Mouse (Mus musculus): ENCODE results near the gene Bmpr1b. TPM values are rescaled to one million over a fixed set of nuclear protein-coding genes. Genes with fewer than 3 reads are reported as not detected.

Gene Bmpr1b
- polyA plus RNA-seq, 1 experiment from 2014 or later: 2.7 TPM

DNA sequence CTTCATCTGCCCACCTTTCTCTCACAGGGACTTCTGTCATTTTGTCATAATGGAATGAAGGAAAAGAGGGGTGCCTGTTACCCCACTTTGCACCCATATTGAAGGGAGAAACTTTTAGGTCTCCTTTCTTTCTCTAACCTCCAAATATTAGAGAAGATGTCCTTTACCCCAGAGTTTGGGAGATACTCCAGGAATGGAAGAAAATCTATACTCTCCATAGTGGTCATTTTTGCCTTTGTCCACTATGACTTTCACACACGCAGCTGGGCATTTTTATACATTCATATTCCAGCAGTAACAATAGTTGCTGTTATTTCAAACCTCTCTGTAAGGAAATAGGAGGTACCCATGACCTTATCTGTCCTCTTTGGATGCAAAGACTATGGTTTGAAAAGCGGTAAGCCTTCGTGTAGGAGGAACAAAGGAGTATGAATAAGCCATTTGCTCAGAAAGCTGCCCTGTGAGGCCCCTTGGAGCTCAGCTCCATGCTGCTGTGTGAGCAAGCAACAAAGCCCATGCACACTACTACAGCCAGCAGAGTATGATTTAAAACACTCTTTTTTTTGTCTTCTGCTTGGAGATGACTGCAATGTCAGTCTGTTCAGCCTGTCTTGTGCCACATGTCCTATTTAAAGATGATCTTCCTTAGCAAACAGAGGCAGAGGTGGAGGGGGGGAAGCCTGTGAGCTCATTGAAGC is 350.5 kb downstream of the Bmpr1b start:
- no peak for TF ChIP-seq EP300 (optimal IDR thresholded peaks at IDR 0.05)
- TF ChIP-seq CTCF (IDR thresholded peaks at IDR 0.05; ENCODE audit: low read depth): no peak
- no peaks in the 10 kb centered on the region for H3K36me3 ChIP-seq (ENCODE audit: control insufficient read depth, insufficient read depth, low read length)
- no peak overlapping the region for H3K4me3 ChIP-seq (ENCODE audit: low read depth, low read length)
- no peaks in the 10 kb centered on the region for H3K4me1 ChIP-seq (replicated peaks; ENCODE audit: control insufficient read depth, insufficient read depth)
- ATAC-seq (ENCODE audit: low FRiP score, low TSS enrichment): no peak
- no peak overlapping the region for H3K27ac ChIP-seq (replicated peaks)
- H3K9me3 ChIP-seq (ENCODE audit: control insufficient read depth, low read length): no peaks in the 10 kb centered on the region
- H3K27me3 ChIP-seq (ENCODE audit: control insufficient read depth, insufficient read depth, low read length): no peaks in the 10 kb centered on the region
- H3K9ac ChIP-seq (ENCODE audit: low read length): no peak overlapping the region
- 44% methylated on average over 3 of the region's 3 CpGs for WGBS
- no peak for DNase-seq (ENCODE audit: low spot score)
- no peak overlapping the region for H3K4me2 ChIP-seq (replicated peaks; ENCODE audit: low read depth)

DNA sequence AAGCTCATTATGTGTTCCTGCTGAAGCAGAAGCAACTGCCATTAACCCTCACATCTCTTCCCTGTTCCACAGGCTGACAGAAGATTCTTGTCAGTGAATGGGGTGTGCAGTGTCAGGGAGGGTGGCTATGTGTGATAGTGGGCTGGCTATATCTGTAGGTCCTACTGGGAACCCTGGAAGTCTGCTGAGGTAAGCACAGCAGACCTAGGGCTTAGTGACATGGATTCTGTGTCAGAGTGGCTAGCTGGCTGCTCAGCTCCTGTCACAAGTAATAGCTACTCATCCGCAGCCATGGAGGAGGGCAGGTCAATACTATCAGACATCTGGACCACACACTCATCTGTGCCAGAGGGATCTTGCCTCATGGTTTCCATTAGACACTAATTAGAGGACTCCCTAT is 354.4 kb downstream of the Bmpr1b start:
- H3K9me3 ChIP-seq (ENCODE audit: control insufficient read depth, low read length): no peaks in the 10 kb centered on the region
- no peak overlapping the region for H3K4me2 ChIP-seq (replicated peaks; ENCODE audit: low read depth)
- H3K36me3 ChIP-seq (ENCODE audit: control insufficient read depth, insufficient read depth, low read length): no peaks in the 10 kb centered on the region
- TF ChIP-seq EP300 (optimal IDR thresholded peaks at IDR 0.05) (no peak), CTCF (IDR thresholded peaks at IDR 0.05; ENCODE audit: low read depth) (no peak)
- no peak overlapping the region for H3K9ac ChIP-seq (ENCODE audit: low read length)
- H3K27ac ChIP-seq (replicated peaks): no peak overlapping the region
- no peaks in the 10 kb centered on the region for H3K27me3 ChIP-seq (ENCODE audit: control insufficient read depth, insufficient read depth, low read length)
- no peak overlapping the region for H3K4me3 ChIP-seq (ENCODE audit: low read depth, low read length)
- WGBS: 90% methylated on average over 1 of the region's 1 CpGs
- H3K4me1 ChIP-seq (replicated peaks; ENCODE audit: control insufficient read depth, insufficient read depth): no peaks in the 10 kb centered on the region
- DNase-seq (ENCODE audit: low spot score) (no peak), ATAC-seq (ENCODE audit: low FRiP score, low TSS enrichment) (no peak)

- H3K9ac ChIP-seq (ENCODE audit: low read length): no peak overlapping the region
- no peak overlapping the region for H3K27ac ChIP-seq (replicated peaks)
- ATAC-seq (ENCODE audit: low FRiP score, low TSS enrichment) (no peak), DNase-seq (ENCODE audit: low spot score) (peak; percentile 57)
- 23% methylated on average over 2 of the region's 2 CpGs for WGBS
- H3K27me3 ChIP-seq (ENCODE audit: control insufficient read depth, insufficient read depth, low read length): no peaks in the 10 kb centered on the region
- no peaks in the 10 kb centered on the region for H3K9me3 ChIP-seq (ENCODE audit: control insufficient read depth, low read length)
- no peaks in the 10 kb centered on the region for H3K36me3 ChIP-seq (ENCODE audit: control insufficient read depth, insufficient read depth, low read length)
- no peaks in the 10 kb centered on the region for H3K4me1 ChIP-seq (replicated peaks; ENCODE audit: control insufficient read depth, insufficient read depth)
- H3K4me2 ChIP-seq (replicated peaks; ENCODE audit: low read depth): no peak overlapping the region
- no peak overlapping the region for H3K4me3 ChIP-seq (ENCODE audit: low read depth, low read length)
- TF ChIP-seq CTCF (IDR thresholded peaks at IDR 0.05; ENCODE audit: low read depth) (no peak), EP300 (optimal IDR thresholded peaks at IDR 0.05) (no peak)
Observed at GRCm38 (mm10) chr3:141811348-141811747, 357.9 kb downstream of the Bmpr1b start.

GRCm38 (mm10) chr3:141810944-141811343 is 358.3 kb downstream of the Bmpr1b start:
- 52% methylated on average over 7 of the region's 7 CpGs for WGBS
- Histone ChIP-seq H3K4me1 (replicated peaks; ENCODE audit: control insufficient read depth, insufficient read depth) (no peaks in the 10 kb centered on the region), H3K9ac (ENCODE audit: low read length) (no peak overlapping the region), H3K27ac (replicated peaks) (no peak overlapping the region), H3K4me3 (ENCODE audit: low read depth, low read length) (no peak overlapping the region), H3K4me2 (replicated peaks; ENCODE audit: low read depth) (no peak overlapping the region), H3K36me3 (ENCODE audit: control insufficient read depth, insufficient read depth, low read length) (no peaks in the 10 kb centered on the region), H3K9me3 (ENCODE audit: control insufficient read depth, low read length) (no peaks in the 10 kb centered on the region), H3K27me3 (ENCODE audit: control insufficient read depth, insufficient read depth, low read length) (no peaks in the 10 kb centered on the region)
- ATAC-seq (ENCODE audit: low FRiP score, low TSS enrichment): no peak
- DNase-seq (ENCODE audit: low spot score): no peak
- no peak for TF ChIP-seq CTCF (IDR thresholded peaks at IDR 0.05; ENCODE audit: low read depth)
- no peak for TF ChIP-seq EP300 (optimal IDR thresholded peaks at IDR 0.05)

DNA sequence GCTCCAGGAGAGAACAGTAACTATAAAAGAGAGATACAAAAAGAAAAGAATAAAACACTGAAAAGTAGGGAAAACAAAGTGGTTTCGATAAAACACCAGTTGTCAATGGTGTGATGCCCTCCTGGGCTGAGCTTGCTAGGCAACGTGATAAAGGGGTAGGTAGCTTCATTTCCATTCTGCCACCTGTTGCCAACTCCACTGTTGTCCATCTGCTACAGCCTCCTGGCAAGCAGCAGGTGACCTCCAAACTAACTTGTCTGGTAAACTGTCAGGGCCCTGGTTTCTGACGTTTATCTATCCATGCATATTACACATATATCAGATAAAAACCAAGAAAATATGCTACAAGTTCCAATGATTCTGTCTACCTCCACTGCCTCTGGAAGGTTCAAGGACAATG is 359.6 kb downstream of the Bmpr1b start:
- DNase-seq (ENCODE audit: low spot score): no peak
- no peak for ATAC-seq (ENCODE audit: low FRiP score, low TSS enrichment)
- Histone ChIP-seq H3K4me1 (replicated peaks; ENCODE audit: control insufficient read depth, insufficient read depth) (no peaks in the 10 kb centered on the region), H3K4me3 (ENCODE audit: low read depth, low read length) (no peak overlapping the region), H3K27ac (replicated peaks) (no peak overlapping the region), H3K9me3 (ENCODE audit: control insufficient read depth, low read length) (no peaks in the 10 kb centered on the region), H3K27me3 (ENCODE audit: control insufficient read depth, insufficient read depth, low read length) (no peaks in the 10 kb centered on the region), H3K36me3 (ENCODE audit: control insufficient read depth, insufficient read depth, low read length) (no peaks in the 10 kb centered on the region), H3K9ac (ENCODE audit: low read length) (no peak overlapping the region), H3K4me2 (replicated peaks; ENCODE audit: low read depth) (no peak overlapping the region)
- 73% methylated on average over 3 of the region's 3 CpGs for WGBS
- TF ChIP-seq CTCF (IDR thresholded peaks at IDR 0.05; ENCODE audit: low read depth): no peak
- TF ChIP-seq EP300 (optimal IDR thresholded peaks at IDR 0.05): no peak

DNA sequence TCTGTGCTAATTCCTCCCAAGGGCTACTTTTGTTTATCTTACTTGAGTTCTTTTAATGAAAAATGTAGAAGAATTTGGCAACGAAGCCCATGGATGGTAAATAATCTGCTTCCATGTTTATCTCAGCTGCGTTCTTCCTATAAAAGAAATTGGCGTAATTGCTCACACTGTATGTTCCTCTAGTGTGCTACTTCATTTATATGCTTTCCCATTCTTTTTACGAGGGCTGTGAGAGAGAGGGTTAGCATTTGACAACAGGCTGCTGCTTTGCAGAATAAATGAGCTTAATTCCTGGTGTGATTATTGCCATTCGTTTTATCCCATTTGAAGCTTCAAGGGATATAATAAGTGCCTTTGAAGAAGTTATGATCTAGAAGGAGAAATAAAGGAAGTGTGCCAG is 365.1 kb downstream of the Bmpr1b start:
- no peak overlapping the region for H3K4me2 ChIP-seq (replicated peaks; ENCODE audit: low read depth)
- no peak overlapping the region for H3K27ac ChIP-seq (replicated peaks)
- no peaks in the 10 kb centered on the region for H3K4me1 ChIP-seq (replicated peaks; ENCODE audit: control insufficient read depth, insufficient read depth)
- H3K36me3 ChIP-seq (ENCODE audit: control insufficient read depth, insufficient read depth, low read length): no peaks in the 10 kb centered on the region
- DNase-seq (ENCODE audit: low spot score): no peak
- 60% methylated on average over 5 of the region's 5 CpGs for WGBS
- H3K4me3 ChIP-seq (ENCODE audit: low read depth, low read length): no peak overlapping the region
- no peak for ATAC-seq (ENCODE audit: low FRiP score, low TSS enrichment)
- H3K27me3 ChIP-seq (ENCODE audit: control insufficient read depth, insufficient read depth, low read length): no peaks in the 10 kb centered on the region
- H3K9ac ChIP-seq (ENCODE audit: low read length): no peak overlapping the region
- TF ChIP-seq EP300 (optimal IDR thresholded peaks at IDR 0.05): no peak
- no peak for TF ChIP-seq CTCF (IDR thresholded peaks at IDR 0.05; ENCODE audit: low read depth)
- H3K9me3 ChIP-seq (ENCODE audit: control insufficient read depth, low read length): no peaks in the 10 kb centered on the region

Measured in stomach, postnatal 0 days (tissue).